Mouse (Mus musculus): Measurements from ENCODE around the gene Ephb1.

DNA sequence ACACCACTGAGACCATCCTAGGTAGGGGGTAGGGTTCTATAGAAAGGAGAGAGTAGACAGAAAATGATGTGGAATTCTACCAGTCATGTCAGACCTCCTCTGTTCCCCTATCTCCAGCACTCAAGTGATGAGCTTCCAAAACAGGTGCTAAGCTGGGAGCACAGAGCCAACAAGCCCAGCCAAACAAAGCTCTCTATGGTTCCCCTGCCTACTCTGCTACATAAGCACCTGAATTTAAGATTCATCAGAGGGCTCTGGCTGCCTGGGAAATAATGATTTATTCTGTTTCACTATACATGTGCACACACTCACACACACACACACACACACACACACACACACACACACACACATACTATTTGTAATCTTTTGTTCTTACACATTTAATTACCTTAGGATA lies 216.3 kb downstream of the Ephb1 start:
- TF ChIP-seq GATA1 (IDR thresholded peaks at IDR 0.05; ENCODE audit: borderline replicate concordance, low read length) (no peak), FLI1 (IDR thresholded peaks at IDR 0.05; ENCODE audit: low read length) (no peak)

All from megakaryocyte, embryonic 14.5 days (primary cell).